Mouse (Mus musculus) urinary bladder, postnatal 4 days (tissue): ENCODE measurements around the gene Rasal1.

ENCODE experiments used
- DNase-seq, 2 experiments: peaks; one replicate each; pipeline ENCODE4 v3.0.0; 2021 to 2022; ENCODE audit warnings: low spot score in 2 of 2

Gene Rasal1

DNA sequence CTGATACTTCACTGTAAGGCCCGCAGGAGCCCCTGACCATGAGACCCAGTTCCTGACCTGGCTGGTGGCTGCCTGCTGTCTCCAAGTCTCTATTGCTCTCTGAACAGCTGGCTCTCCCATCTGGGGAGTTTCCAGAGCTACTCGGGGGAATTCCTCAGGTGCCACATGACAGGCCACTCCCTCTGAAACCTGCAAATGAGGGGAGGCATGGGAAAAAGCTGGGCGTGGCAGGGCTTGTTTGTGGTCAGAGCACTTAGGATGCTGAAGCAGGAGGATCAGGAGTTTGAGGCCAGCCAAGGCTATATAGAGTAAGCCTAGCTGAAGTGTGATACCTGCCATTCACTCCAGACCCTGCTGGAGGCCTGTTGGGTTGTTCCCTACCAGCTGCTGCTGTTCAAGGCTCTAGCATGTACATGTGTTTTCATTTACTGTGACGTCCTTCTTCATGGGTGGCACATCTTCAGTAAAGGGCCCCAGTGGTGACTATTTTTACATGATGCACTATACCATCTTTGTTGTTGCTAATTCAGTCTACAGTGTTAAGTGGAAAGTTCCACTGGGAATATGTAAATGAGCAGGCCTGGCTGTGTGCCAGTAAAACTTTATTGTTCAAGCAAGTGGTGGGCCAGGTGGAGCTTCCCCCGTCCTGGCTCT is 26.3 kb upstream of the Rasal1 start:
- DNase-seq = no peak

DNA sequence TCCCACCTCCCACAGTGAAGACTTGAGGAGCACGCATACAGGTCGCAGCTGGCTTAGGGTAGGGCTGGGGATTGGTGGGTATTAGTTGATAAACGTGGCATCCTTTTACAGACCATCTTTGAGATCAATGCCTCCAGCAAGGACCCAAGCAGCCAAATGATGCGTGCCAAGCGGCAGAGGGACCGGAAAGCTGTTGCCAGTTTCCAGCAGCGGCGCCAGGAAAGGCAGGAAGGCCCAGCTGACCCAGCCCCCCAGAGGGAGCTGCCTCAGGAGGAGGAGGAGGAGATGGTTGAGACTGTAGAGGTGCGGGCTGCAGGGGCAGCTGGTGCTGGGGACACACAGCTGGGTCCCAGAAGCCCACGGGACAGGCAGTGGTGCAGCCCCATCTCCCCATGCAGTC is 24.2 kb upstream of the Rasal1 start:
- DNase-seq = no peak

DNA sequence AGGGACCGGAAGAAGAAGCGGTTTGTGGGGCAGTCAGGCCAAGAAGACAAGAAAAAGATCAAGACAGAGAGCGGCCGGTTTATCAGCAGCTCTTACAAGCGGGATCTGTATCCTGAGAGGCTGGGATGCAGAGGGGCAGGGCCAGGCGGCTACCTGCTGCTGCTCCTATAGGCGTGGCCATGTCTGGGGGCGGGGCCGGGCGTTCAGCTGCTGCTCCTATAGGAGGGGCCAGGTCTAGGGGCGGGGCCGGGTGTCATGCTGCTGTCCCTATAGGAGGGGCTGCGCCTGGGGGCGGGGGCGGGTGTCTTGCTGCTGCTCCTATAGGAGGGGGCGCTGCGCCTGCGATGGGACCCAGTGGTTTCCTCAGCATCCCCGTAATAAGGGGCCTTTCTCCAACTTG is 22.2 kb upstream of the Rasal1 start:
- no peak for DNase-seq

DNA sequence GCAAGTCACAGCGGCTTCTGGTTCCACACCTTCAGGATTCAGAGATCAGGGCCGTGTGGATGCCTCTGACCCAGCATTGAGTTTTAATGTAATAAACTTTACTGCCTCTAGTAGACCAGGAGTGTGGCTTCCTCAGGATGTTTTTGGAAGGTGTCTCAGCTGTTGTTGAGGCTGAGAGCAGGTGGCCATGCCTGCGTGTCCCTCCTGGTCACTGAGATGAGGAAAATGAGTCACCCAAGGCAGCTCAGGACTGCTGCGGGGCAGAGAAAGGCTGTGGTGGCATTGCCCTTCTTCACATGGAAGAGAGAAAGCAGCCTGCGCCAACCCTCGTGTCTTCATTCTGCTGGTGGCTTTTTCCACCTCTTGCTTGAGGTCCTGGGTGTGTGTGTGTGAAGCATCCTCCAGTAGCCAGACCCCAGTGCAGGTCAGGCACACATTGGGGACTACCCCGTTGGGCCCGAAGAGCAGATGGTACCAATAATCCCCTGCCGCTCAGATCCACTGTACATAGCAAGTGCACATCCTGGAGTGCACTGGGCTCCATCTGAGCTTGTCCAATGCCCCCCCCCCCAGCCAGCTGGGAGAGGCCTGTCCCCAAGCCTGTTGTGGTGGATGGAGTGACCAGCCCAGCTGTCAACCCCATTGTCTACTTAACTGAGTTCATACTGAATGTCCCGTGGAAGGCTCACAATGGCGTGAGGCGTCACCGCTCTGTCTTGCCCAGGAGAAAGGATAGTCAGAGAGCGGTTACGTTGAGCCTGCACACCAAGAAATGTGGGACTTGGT is 20.9 kb upstream of the Rasal1 start:
- no peak for DNase-seq

DNA sequence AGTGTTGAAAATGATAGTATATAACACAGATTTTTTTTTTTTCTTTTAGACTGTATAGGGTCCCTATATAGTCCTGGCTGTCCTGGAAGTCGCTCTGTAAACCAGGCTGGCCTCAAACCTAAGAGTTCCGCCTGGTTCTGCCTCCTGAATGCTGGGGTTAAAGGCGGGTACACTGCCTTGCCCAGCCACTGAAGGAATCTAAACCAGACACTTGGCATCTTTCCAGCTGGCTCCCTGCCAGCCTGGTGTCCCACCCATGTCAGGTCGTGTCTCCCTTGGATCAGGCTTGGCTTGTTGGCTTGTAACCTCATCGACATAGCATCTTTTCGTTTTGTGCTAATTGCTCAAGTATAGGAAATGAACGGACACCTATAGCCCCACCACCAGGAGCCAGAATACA is 20.0 kb upstream of the Rasal1 start:
- no peak for DNase-seq

DNA sequence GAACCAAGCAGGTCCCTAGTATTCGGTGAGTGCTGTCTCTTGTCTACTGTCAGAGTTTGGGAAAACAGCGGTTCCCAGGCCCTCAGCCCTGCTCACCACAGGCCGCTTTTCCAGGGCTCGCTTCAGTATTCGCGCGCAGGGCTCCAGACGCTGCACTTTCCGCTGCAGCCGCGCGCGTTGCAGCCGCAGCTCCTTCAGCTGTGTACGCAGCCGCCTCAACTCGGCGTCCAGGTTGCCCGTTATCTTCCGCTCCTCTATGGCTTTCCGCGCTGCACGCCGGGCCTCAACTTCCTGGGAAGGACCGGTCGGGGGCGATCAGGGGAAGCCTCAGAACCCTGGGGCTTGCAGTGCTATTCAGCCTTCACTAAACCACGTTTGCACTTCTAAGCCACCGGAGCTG is 17.5 kb upstream of the Rasal1 start:
- DNase-seq = no peak

DNA sequence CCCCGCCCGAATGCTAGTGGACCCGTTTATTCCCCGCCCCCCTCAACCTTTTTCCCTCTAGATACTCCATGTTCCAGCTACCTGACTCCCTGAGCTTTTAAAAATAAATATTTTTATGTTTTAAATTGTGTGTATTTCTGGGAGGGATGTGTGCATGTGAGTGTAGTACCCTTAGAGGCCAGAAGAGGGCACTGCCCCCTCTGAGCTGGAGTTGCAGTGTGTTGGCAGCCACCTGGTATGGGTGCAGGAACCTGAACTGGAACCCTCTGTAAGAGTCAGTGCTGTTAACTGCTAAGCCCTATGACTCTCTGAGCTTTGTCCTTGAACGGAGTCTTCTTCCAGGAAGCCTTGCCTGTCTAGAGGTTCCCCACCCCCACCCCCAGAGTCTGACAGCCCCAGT is 16.7 kb upstream of the Rasal1 start:
- DNase-seq = no peak

DNA sequence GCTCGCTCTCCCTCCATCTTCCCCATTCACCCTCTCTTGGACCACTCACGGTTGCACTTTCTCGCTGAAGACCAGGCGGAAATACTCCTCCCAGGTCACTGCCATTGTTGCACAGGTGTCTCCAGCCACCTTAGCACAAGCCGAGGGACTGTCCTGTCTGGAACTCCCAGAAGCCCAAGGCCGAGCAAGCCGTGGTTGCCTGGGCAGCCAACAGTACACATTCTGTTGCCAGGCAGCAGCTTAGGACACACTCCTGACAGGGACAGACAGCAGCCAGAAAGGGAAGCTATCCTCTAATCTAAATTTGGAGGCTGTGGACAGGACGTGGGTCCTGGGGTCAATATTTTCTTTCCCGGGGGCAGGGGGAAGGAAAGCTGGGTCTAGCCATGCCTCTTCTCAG is 14.5 kb upstream of the Rasal1 start, which contains the start of gene Cfap73:
TSS of gene Cfap73 (minus strand) at position 105 of the 400 bp plus-strand sequence.
- no peak for DNase-seq

DNA sequence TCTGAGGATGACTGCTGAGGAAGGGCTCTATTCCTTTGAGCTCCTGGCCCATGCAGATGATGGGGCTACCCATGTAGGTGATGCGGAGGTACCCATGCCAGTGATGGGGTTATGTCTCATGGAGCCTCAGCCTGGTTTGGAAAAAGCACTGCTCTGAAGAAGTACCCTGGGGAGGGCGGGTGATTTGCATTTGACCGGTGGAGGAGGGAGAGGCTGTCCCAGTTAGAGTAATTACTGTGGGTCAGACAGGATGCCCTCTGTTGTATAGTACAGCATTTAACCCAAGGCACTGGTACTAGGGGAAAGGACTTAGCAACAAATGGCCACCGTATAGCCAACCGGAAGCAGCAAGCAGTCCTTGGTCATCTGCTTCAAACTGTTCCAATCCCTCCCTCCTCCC is 13.8 kb upstream of the Rasal1 start:
- DNase-seq = no peak

DNA sequence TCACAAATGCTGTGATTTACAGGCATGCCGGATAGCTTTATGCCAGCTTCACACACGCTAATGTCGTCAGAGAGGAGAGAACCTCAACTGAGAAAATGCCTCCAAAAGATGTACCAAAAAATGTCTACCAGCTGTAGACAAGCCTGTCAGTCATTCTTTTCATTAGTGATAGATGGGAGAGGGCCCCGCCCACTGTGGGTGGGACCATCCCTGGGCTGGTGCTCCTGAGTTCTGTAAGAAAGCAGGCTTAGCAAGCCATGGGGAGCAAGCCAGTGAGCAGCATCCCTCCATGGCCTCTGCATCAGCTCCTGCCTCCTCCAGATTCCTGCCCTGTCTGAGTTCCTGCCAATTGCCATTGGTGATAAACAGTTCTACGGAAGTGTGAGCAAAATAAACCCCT is 13.0 kb upstream of the Rasal1 start:
- DNase-seq = no peak

DNA sequence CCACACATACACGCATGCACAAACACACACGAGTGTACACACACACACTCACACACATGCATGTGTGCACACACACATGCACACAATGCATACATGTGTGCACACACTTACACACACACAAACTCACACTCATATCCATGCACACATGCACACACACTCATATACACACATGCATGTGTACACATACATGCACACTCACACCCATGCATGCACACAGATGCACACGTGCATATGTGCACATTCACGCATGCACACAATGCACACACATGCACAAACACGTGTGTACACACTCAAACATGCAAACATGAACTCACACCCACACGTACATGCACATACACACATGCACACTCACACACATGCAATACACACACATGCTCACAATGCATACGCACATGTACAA is 8.5 kb upstream of the Rasal1 start:
- no peak for DNase-seq

DNA sequence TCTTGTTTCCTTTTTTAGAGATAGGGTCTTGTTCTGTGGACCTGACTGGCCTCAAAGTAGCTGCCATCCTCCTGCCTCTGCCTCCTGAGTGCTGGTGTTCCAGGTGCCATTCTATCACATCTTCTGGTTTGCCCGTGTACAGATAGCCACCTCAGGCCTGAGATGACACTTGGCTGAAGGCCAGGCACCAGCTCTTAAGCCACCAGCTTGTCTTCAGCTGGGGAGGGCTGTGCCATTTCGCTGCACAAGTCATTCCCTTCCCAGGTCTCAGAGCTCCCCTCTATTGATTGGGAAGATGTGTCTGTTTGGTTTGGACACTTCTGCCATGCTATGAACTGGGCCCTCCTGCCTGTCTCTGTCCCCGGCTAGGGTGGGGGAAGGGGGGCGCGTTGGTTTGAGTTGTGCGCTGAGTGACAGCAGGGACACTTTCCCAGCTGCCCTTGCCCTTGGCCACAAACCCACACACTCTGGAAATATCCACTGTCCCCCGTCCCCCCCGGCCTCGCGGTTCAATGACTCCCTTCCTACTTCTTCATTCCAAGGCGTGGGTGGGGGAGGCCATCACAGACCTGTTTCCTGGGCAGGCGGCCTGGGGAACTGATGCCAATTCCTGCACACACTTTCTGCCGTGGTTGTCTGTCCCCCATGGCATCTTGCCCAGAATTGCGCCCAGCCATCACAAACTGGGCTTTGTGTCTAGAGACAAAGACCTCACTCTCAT is 5.1 kb upstream of the Rasal1 start:
- no peak for DNase-seq

DNA sequence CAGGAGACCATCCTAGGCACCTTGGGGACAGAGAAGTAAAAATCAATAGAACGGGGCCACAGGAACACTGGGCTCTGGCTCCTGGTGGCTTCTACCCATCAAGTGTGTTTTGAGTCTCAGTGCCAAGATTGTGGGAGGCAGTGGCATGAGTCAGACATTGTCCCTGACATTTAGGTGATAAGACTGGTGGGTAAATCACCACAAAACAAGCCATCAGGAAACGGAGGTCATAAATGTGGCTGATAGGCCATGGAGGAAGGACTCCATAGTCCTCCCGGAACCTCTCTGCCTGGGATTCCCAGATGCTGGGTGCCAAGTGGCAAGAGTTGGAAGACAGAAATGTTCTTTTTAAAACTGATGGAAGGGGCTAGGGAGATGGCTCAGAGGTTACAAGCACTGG is 4.4 kb upstream of the Rasal1 start:
- no peak for DNase-seq

DNA sequence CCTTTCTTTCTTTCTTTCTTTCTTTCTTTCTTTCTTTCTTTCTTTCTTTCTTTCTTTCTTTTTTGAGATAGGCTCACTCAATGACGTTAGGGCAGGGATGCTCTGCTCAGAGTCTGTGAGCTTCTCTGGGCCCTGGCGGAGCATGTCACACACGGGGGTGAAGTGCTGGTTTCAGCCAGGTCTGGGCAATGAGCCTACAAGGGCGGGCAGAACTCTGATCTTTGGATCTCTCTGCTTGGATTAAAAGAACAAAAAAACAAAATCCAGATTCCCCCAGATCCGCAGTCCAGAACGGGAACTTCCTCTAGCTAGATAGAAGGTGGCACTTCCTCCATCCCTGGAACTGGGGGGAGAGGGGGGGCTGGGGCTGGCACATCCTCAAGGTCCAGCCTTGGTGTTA is 2.8 kb upstream of the Rasal1 start:
- no peak for DNase-seq

DNA sequence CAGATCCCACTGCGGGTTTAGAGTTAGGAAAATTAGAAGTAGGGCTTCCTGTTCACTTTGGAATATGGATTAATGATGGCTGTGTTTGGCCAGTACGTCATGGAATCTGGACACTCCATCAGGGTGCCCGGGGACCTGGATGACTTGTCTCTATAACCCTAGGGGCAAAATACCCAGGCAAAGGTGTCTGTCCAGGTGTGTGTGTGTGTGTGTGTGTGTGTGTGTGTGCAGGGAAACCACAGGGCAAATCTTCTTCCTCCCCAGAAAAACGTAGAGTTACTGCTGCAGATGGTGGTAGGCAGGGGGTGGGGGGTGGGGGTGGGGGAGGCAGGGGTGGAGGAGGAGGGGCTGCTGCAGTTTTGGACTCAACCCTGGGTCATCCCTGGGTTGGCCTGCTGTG is 1.3 kb upstream of the Rasal1 start:
- no peak for DNase-seq

DNA sequence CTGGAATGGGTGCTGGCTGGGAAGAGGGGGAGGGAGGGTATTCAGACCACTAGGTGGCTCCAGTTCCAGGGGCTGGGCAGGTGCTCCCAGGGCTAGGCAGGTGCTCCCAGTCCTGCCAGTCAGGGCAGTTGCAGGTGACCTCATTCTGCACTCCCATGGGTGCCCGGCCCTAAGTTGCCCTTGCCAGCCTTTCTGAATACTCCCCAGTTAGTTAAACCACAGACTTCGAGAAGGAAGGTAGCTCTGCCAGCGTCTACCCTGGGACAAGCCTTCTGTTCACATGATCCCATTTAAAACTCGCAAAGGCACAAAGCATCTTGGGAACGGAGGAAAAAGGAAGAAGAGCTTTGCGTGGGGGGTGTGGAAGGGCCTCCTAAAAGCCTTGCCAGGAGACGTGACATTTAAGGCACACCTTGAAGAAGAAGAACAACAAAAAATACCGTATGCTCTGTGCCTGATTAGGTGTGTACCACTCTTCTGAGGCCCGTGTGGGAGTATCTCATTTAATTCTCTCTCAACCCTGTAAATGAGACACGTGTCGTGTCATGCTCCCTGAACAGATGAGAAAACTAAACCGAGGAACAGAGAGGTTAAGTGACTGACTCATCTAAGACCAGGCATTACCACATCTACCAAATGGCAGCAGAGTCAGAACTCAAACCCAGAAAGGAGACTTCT is 659 bp upstream of the Rasal1 start:
- no peak for DNase-seq

DNA sequence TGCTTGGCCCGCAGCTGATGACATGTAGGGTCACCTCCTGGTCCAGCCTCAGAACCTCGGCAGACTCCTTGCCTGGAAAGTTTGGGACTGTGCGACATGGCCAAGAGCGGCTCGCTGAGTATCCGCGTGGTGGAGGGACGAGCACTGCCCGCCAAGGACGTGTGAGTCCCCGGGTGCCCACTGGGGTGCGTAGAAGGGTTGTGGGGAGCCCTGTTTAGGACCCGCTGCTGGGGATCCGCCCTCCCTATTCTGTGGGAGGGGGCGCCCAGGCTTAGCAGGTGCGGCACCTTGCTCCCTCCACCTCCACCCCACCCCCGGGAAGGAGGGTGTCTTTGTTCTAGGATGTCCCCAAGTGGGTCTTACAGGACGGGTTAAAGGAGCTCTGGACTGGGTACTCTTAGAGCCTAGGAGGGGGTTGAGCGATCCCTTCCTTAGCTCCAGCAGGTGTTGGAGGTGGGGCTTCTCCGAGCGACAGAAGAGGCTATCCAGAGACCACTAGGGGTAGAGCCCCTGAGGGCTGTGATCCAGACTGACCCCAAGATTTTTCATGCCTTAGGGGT is 842 bp downstream of the Rasal1 start:
- no peak for DNase-seq

DNA sequence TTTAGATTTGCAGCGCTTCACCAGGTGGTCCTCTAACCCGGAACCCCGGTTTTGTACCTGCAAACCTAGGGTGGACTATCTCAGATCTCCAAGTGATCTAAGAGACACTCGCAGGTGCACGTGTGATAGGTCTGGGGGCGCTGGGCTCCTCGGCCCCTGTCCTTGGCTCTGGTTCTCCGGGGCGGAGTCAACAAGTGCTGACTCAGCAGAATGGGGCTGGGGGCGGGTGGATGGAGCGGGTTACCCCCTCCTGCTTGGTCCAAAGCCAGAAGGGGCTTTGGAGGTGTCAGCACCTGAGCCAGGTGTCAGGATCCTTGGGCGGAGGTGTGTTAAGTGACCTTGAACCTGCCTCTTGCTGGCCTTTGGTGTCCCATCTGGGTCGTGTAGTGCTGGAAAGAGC is 1.3 kb downstream of the Rasal1 start:
- no peak for DNase-seq

DNA sequence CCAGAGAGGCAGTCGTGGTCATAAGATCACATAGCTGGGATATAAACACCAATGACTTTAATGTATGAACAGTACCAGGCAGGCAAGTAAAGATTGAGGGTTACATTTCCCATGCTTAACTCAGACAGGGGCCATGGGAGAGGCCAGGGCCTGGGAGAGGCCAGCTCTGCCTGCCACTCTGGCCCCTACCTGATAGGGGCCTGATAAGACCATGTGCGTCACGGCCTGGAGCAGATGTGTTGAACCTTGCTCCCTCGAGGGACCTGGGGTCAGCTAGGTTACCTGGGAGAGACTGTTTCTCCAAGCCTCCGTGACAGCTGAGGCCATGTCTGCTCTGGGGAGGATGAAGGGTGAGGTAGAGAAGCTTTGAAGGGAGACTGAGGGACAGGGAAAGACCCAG is 2.6 kb downstream of the Rasal1 start:
- DNase-seq = no peak

DNA sequence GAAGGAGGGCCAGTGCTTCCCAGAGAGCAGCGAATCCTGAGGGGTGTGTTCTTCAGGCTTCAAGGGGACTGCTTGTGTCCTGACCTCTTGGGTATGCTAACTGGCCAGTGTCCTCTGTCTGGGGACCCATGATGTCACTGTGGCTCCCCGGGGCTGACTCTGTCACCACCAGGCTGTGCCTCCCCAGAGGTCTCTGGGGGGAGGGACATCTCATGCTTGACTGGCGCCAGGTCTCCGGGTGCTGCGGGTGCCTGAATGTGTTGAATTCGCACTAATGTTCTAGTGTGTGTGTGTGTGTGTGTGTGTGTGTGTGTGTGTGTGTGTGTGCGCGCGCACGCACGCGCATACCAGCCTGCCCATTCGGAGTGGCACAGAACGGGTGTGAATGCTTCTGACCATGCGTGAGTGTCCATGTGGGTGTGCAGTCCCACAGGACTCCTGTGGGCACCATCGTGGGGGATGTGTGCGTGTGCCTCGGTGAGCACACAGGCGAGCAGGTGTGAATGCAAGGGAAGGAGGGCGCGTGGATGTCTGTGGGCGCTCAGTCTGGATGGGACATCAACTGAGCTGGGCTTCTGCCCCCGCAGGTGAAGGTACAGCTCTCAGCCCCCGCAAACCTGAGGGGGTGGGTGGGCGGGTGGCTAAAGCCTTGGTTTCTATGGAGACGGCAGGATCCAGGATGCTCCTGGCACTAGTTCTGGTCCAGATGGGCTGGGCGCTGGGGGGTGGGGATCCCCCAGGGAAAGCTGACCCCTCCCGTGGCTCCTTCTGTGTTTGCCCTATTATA is 4.5 kb downstream of the Rasal1 start:
- no peak for DNase-seq

DNA sequence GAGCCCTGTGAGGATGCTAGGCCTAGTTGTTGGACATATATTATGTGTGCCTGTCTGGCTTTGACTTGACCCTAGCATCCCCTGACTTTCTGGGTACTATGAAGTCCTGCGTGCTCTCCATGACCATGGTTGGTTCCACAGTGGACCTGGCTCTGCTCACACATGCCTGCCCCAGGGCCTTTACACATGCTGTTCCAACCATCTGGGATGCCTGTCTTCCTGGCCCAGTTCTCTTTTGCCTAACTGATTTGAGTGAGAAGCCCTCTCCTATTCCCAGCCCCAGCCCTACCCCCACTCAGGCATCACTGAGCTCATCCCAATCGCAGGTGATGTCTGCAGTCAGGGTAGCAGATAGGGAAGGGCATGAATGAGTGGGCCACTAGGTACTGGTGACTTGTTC is 5.3 kb downstream of the Rasal1 start:
- DNase-seq = no peak
